Mouse (Mus musculus) embryonic facial prominence, embryonic 14.5 days (tissue): ENCODE data around the gene C5ar1. TPM values are rescaled to one million over a fixed set of nuclear protein-coding genes. Genes with fewer than 3 reads are reported as not detected.

Experiments
- ATAC-seq: fragments of 200-750 bp; cut with Nextera tagmentation; 2 replicates; pipeline ENCODE4 v1.8.0; 2017; ENCODE audit warnings: low read depth, moderate number of reproducible peaks, moderate TSS enrichment
- DNase-seq: peaks from one replicate; pipeline ENCODE4 v3.0.0-alpha.2; 2015; ENCODE audit warnings: low spot score
- H3K27ac ChIP-seq: fragments of 300-500 bp; sonication (generic); replicated peaks from 2 replicates; pipeline ENCODE4 v1.5.1; 2014; ENCODE audit warnings: low read depth, mild to moderate bottlenecking, low read length, moderate library complexity
- H3K27me3 ChIP-seq: fragments of 300-500 bp; sonication (generic); replicated peaks from 2 replicates; pipeline ENCODE4 v1.6.1; 2014; ENCODE audit warnings: low read length; ENCODE audit not compliant: control insufficient read depth, insufficient read depth
- H3K36me3 ChIP-seq: fragments of 300-500 bp; sonication (generic); 2 replicates; pipeline ENCODE4 v1.6.1; 2014; ENCODE audit warnings: low read length, mixed read lengths; ENCODE audit not compliant: control insufficient read depth, insufficient read depth
- H3K4me1 ChIP-seq: fragments of 300-500 bp; sonication (generic); 2 replicates; pipeline ENCODE4 v1.6.1; 2014; ENCODE audit warnings: antibody characterized with exemption, low read length; ENCODE audit not compliant: control insufficient read depth, insufficient read depth
- H3K4me2 ChIP-seq: fragments of 300-500 bp; sonication (generic); 2 replicates; pipeline ENCODE4 v1.6.1; 2014; ENCODE audit warnings: low read depth, mild to moderate bottlenecking, low read length, moderate library complexity, mixed read lengths
- H3K4me3 ChIP-seq: fragments of 300-500 bp; sonication (generic); 2 replicates; pipeline ENCODE4 v1.5.1; 2014; ENCODE audit warnings: low read depth, mild to moderate bottlenecking, low read length
- H3K9ac ChIP-seq: fragments of 300-500 bp; sonication (generic); 2 replicates; pipeline ENCODE4 v1.6.1; 2014; ENCODE audit warnings: low read depth, mild to moderate bottlenecking, low read length, moderate library complexity, mixed read lengths
- H3K9me3 ChIP-seq: fragments of 300-500 bp; sonication (generic); 2 replicates; pipeline ENCODE4 v1.6.1; 2016; ENCODE audit warnings: low read length; ENCODE audit not compliant: control insufficient read depth
- WGBS: fragments of 180-500 bp; shearing (Covaris S2); extraction: QIAGEN DNeasy Blood & Tissue Kit; methylation state at CpG from one replicate; pipeline ENCODE4 v1.1.7; 2014; 5-methylcytosine and 5-hydroxymethylcytosine counted together
- polyA plus RNA-seq: library from polyadenylated mRNA; unstranded; fragments of >200 nt; fragmentation: Nextera tagmentation; extraction: Ambion mirVana; gene quantifications from 2 replicates; pipeline ENCODE4 v1.2.1, GENCODE M21; 2014

C5ar1 gene
- polyA plus RNA-seq, 1 experiment from 2014 or later: 4.1 TPM

GRCm38 (mm10) chr7:16203505-16203903, 55.8 kb downstream of the C5ar1 start:
- DNase-seq (no peak), ATAC-seq (no peak)
- WGBS: 91% methylated on average over 12 of the region's 13 CpGs
- Histone ChIP-seq H3K4me2 (no peak overlapping the region), H3K4me1 (no peaks in the 10 kb centered on the region), H3K27me3 (no peaks in the 10 kb centered on the region), H3K9ac (no peak overlapping the region), H3K36me3 (peaks cover 64% of the 10 kb centered on the region), H3K27ac (no peak overlapping the region), H3K4me3 (no peak overlapping the region), H3K9me3 (no peaks in the 10 kb centered on the region)

GRCm38 (mm10) chr7:16202756-16203504, 56.4 kb downstream of the C5ar1 start:
- Histone ChIP-seq H3K4me2 (no peak overlapping the region), H3K27me3 (no peaks in the 10 kb centered on the region), H3K4me1 (no peaks in the 10 kb centered on the region), H3K27ac (no peak overlapping the region), H3K9ac (no peak overlapping the region), H3K4me3 (no peak overlapping the region), H3K36me3 (peaks cover 69% of the 10 kb centered on the region), H3K9me3 (no peaks in the 10 kb centered on the region)
- WGBS: 85% methylated on average over 14 of the region's 15 CpGs
- no peak for DNase-seq
- ATAC-seq: no peak

- ATAC-seq (no peak), DNase-seq (no peak)
- no peaks in the 10 kb centered on the region for H3K4me1 ChIP-seq
- H3K9ac ChIP-seq: no peak overlapping the region
- WGBS: 81% methylated on average over 6 of the region's 6 CpGs
- H3K9me3 ChIP-seq: no peaks in the 10 kb centered on the region
- no peaks in the 10 kb centered on the region for H3K27me3 ChIP-seq
- H3K36me3 ChIP-seq: peaks cover 72% of the 10 kb centered on the region
- no peak overlapping the region for H3K4me2 ChIP-seq
- H3K27ac ChIP-seq: no peak overlapping the region
- H3K4me3 ChIP-seq: no peak overlapping the region
Observed at GRCm38 (mm10) chr7:16201136-16201535, 58.2 kb downstream of the C5ar1 start.

GRCm38 (mm10) chr7:16198540-16198939, 60.8 kb downstream of the C5ar1 start:
- H3K27ac ChIP-seq: no peak overlapping the region
- H3K27me3 ChIP-seq: no peaks in the 10 kb centered on the region
- DNase-seq (no peak), ATAC-seq (no peak)
- H3K4me2 ChIP-seq: no peak overlapping the region
- no peaks in the 10 kb centered on the region for H3K4me1 ChIP-seq
- H3K4me3 ChIP-seq: no peak overlapping the region
- 82% methylated on average over 11 of the region's 11 CpGs for WGBS
- no peaks in the 10 kb centered on the region for H3K9me3 ChIP-seq
- H3K36me3 ChIP-seq: peaks cover 53% of the 10 kb centered on the region
- no peak overlapping the region for H3K9ac ChIP-seq

GRCm38 (mm10) chr7:16197166-16197565, 62.2 kb downstream of the C5ar1 start:
- Histone ChIP-seq H3K36me3 (peaks cover 41% of the 10 kb centered on the region), H3K4me1 (no peaks in the 10 kb centered on the region), H3K9me3 (no peaks in the 10 kb centered on the region), H3K4me2 (no peak overlapping the region), H3K9ac (no peak overlapping the region), H3K4me3 (no peak overlapping the region), H3K27me3 (no peaks in the 10 kb centered on the region), H3K27ac (no peak overlapping the region)
- WGBS: 77% methylated on average over 5 of the region's 5 CpGs
- DNase-seq (no peak), ATAC-seq (no peak)

Other genes starting within 250 kb of the C5ar1 start
- gene Bicra, start 211.6 kb downstream of the C5ar1 start, polyA plus RNA-seq: 6.7 and 7.7 TPM in 2 replicates
- 0.07 and 0.24 TPM in 2 replicates for gene Zfp541, start 197.7 kb downstream of the C5ar1 start, polyA plus RNA-seq
- 190 and 203 TPM in 2 replicates for gene Napa, start 161.1 kb downstream of the C5ar1 start, polyA plus RNA-seq
- 24.1 and 27.8 TPM in 2 replicates for gene Kptn, start 139.6 kb downstream of the C5ar1 start, polyA plus RNA-seq
- gene Slc8a2, start 129.7 kb downstream of the C5ar1 start, polyA plus RNA-seq: 0.28 and 0.29 TPM in 2 replicates
- 29.5 and 35.5 TPM in 2 replicates for gene Meis3, start 84.5 kb downstream of the C5ar1 start, polyA plus RNA-seq
- 9.2 and 11.3 TPM in 2 replicates for gene Dhx34, start 37.5 kb downstream of the C5ar1 start, polyA plus RNA-seq
- 0.09 TPM in 1 of 2 replicates, not detected in the other for gene C5ar2, start 15.4 kb downstream of the C5ar1 start, polyA plus RNA-seq
- gene Inafm1, start 14.1 kb upstream of the C5ar1 start, polyA plus RNA-seq: 21.1 and 23.4 TPM in 2 replicates
- gene Ccdc9, start 27.3 kb upstream of the C5ar1 start, polyA plus RNA-seq: 10.9 and 13.7 TPM in 2 replicates
- 4.0 and 4.6 TPM in 2 replicates for gene Bbc3, start 48.9 kb upstream of the C5ar1 start, polyA plus RNA-seq
- gene Sae1, start 128.3 kb upstream of the C5ar1 start, polyA plus RNA-seq: 232 and 287 TPM in 2 replicates
- 12.1 and 13.3 TPM in 2 replicates for gene Zc3h4, start 141.4 kb upstream of the C5ar1 start, polyA plus RNA-seq
- gene Tmem160, start 193.2 kb upstream of the C5ar1 start, polyA plus RNA-seq: 49.5 and 54.5 TPM in 2 replicates
- gene Npas1, start 218.2 kb upstream of the C5ar1 start, polyA plus RNA-seq: 0.10 and 0.11 TPM in 2 replicates